Mouse (Mus musculus): ENCODE data around the gene Rad23a.
A peak's percentile ranks its signal among the peaks of the same experiment; 100 is the strongest.

Rad23a gene

GRCm38 (mm10) chr8:84840248-84840999, at the start of gene Rad23a:
Gene Rad23a, minus strand, starts transcription at chr8:84840665.
- peak; percentile 94 for DNase-seq

- DNase-seq: no peak
Measured at GRCm38 (mm10) chr8:84889141-84889540, 48.7 kb upstream of the Rad23a start.

DNA sequence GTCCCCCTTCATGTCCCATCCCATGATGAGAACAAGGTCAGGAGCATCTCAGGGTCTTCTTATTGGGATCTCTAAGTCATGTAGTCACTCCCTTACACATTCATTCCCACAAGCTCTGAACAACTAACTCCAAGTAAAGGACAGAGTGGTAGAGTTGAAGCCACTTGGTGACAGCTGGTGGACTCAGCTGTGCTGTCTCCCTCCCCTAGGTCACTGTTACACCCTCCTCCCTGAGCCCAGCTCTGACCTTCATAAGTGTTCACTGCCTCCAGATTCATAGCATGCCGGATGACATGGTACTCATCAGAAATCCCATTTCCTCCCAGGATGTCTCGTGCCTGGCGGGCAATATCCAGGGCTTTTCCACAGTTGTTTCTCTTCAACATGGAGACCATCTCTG, 47.8 kb upstream of the Rad23a start:
- no peak for DNase-seq

- DNase-seq: no peak
Measured at GRCm38 (mm10) chr8:84884728-84885127, 44.3 kb upstream of the Rad23a start.

GRCm38 (mm10) chr8:84878915-84879314, 38.5 kb upstream of the Rad23a start:
- DNase-seq: peak; percentile 43

GRCm38 (mm10) chr8:84877297-84878035, 37.0 kb upstream of the Rad23a start:
- no peak for DNase-seq

DNA sequence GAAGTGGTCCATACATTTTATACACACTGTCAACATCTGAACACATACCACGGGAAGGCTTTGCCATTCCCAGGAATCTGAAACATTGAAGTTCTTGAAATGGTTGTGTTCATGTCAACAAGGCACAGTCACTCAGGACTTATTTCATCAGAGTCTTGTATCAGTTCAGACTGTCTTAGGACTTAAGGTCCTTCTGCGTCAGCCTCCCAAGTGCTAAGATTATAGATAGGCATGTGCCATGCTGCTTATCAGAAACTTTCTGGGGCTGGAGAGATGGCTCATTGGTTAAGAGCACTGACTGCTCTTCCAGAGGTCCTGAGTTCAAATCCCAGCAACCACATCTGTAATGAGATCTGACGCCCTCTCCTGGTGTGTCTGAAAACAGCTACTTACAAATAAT, 33.9 kb upstream of the Rad23a start:
- DNase-seq: no peak

- no peak for DNase-seq
Measured at GRCm38 (mm10) chr8:84873016-84873415, 32.6 kb upstream of the Rad23a start.

GRCm38 (mm10) chr8:84872309-84872965, 32.0 kb upstream of the Rad23a start:
- DNase-seq: peak; percentile 70

DNA sequence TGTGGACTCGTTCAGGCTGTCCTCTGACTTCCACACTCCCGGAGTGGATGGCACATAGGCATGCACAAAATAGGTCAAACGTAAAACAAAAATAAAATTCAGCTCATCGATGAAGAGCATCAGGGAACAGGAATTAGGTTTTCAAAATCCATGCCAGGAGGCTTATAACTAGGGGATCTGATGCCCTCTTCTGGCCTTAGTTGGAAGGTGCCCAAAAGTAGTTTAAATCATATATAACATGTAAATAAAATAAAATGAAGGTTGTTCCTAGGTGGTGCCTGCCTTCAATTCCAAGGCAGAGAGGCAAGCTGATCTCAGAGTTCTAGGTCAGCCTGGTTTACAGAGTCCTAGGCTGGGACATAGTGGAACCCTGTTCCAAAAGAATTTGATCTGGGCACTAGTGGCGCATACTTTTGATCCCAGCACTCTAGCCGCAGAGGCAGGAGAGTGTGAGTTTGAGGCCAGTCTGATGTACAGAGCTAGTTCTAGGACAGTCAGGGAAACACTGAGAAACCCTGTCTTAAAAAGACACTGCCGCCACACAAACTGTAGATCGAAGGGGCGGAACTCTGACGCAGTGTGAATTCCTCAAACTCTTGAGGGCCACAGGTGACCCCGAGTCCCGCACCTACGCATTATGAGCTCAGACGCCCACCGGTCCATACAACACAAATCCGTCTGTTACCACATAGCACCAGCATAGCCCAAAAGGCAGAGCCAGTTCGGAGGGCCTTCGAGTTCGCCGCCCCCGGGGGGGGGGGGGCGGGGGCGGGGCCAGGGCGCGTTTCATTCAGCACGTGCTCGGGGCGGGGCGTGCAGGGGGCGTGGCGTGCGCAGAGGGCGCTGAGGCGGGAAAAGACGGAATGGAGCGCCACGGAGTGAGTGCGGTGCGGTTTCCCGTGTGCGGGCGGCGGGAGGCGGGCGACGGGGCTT, 31.2 kb upstream of the Rad23a start, which contains the start of gene Syce2:
TSS of gene Syce2 (plus strand) at position 736 of the 933 bp plus-strand sequence.
- peak; percentile 93 for DNase-seq

DNA sequence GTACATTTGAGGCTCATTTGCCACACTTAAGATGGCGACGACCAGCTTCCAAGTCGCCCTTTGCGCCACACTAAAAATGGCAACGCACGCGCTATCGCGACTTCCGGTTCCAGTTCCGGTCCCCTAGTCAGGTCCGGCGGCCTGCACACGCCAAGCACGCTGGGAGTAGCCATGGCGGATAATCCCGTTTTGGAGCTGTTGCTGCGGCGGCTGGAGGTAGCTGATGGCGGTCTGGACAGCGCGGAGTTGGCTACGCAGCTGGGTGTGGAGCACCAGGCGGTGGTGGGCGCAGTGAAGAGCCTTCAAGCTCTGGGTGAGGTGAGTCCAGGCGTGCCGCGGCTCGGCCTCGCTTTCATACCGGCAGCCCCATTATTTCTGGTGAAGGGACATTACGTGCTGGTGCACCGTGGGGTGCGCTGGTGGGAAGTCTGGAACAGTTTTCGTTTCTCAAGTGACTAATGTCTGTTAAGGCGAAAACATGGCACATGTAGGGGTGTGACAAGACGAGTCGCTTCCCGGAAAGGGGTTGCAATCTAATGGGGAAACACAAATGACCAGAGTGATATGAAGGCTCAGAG, 16.5 kb upstream of the Rad23a start, which contains the start of gene Farsa:
TSS of gene Farsa (plus strand) at position 126 of the 578 bp plus-strand sequence.
- DNase-seq: peak; percentile 93

- no peak for DNase-seq
Measured at GRCm38 (mm10) chr8:84856434-84856833, 16.0 kb upstream of the Rad23a start.

DNA sequence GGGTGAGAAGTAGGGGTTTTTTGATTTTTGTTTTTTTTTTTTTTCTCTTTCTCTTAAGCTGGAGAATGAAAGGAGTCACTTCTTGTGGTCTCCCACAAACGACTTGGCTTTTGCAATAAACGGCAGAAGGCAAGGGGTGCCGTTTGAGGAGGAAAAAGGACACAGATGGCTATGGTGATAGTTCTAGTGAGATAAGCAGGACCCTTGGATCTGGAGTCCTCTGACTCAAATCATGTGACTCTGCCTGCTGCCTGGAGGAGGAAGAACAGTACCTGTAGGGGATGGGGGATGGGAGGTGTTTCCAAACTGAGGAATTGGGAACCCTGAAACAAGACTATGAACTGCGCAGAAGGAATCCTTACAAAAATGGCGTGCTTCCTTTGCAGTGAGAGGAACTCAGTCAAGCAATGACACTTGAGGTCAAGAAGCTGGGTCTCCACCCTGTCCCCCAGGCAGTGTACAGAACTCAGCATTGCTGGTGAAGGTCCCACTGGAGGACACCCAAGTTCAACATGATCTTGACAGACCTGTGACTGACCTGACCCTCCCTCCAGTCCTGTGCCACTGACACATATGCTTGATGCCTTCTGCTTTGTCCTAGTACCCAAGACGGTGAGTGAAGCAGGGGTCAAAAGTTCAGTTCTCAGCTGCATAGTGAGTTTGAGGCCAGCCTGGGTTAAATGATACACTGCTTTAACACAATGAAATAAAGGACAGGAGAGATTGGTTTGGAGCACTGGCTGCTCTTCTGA, 7.4 kb upstream of the Rad23a start:
- DNase-seq: peak; percentile 59

DNA sequence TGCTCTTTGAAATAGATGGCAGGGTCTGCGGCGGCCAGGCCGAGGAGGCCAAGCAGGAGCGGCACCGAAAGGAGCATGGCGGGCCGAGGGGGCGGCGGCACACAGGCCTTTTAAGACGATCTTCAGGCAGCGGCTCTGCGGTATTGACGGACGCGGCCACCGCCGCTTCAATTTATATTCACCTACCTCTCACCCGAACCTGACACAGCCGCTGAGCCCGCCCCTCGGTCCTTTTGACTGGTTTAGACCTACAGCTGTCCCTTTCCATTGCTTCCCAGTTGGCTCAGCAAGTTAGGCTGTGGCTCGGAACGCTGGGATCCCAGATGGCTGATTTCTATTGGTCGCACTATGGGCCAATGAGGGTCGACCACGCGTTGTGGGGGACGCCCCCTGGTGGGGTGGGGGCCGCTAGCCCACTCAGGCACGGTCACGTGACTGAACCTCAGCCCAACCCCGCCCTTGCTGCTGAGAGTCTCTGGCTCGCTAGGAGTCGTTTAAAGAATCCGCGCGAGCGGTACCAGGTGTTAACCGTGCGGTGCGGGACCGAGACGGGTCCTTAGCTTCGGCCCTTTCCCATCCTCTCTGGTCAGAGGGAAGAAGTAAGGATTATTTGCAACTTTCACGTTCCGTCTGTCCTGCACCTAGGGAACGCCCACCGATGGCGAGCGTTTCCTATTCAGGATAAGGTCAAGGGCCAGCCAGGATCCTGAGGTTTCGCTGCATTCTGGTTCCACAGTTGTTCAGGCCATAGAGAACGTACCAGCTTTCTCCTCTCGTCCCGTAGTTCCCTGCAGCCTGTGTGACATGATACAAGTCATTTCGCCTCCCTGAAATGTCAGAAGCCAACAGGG, 6.5 kb upstream of the Rad23a start, which contains the start of gene Calr:
TSS of gene Calr (minus strand) at position 213 of the 851 bp plus-strand sequence.
- DNase-seq: peak; percentile 100

GRCm38 (mm10) chr8:84846094-84846721, 5.7 kb upstream of the Rad23a start:
- no peak for DNase-seq

DNA sequence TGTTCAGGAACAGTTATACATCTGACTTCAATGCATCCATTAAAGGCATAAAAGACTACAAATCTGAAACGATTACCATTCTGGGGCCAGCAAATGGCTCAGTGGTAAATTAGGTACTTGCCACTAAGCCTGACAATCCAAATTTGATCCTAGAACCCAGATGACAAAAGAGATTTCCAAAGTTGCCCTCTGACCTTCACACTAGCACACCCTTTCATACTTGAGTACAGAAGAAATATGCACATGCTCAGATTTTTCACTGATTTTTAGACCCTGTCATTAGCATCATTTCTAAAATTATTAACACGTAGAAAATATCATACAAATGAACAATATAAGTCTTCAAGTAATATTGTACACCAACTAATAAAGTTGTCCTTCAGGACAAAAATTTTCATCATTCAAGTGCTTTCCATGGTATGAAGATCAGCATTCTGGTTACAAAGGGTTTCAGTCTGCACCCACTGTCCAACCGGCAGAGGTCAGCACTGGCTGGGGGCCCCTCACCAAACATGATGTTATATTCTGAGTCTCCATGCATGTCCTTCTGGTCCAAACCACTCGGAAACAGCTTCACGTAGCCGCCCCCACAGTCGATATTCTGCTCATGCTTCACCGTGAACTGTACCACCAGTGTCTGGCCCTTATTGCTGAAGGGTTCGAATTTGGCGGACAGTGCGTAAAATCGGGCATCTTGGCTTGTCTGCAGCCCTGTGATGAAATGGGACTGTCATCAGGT, 5.1 kb upstream of the Rad23a start:
- peak; percentile 65 for DNase-seq

GRCm38 (mm10) chr8:84844397-84845070, 4.1 kb upstream of the Rad23a start:
- DNase-seq: no peak

GRCm38 (mm10) chr8:84841514-84841913, 1.0 kb upstream of the Rad23a start:
- DNase-seq: no peak

Measured in liver (tissue).